Mouse (Mus musculus) forebrain, postnatal 0 days (tissue): Measurements from ENCODE around the gene Irak1. TPM values are rescaled to one million over a fixed set of nuclear protein-coding genes. Genes with fewer than 3 reads are reported as not detected.

ENCODE experiments used
- ATAC-seq: fragments of 200-750 bp; cut with Nextera tagmentation; 2 replicates; pipeline ENCODE4 v1.8.0; 2017; ENCODE audit warnings: mild to moderate bottlenecking, moderate library complexity
- DNase-seq: peaks from one replicate; pipeline ENCODE4 v3.0.0-alpha.2; 2015
- H3K27ac ChIP-seq: fragments of 300-500 bp; sonication (generic); 2 replicates; pipeline ENCODE4 v1.5.1; 2014; ENCODE audit warnings: low read depth, mild to moderate bottlenecking, antibody characterized with exemption, low read length, moderate library complexity, mixed read lengths
- H3K27me3 ChIP-seq: fragments of 300-500 bp; sonication (generic); 2 replicates; pipeline ENCODE4 v1.6.1; 2014; ENCODE audit warnings: mild to moderate bottlenecking, low read length, mixed read lengths; ENCODE audit not compliant: insufficient read depth
- H3K36me3 ChIP-seq: fragments of 300-500 bp; sonication (generic); 2 replicates; pipeline ENCODE4 v1.6.1; 2014; ENCODE audit warnings: mild to moderate bottlenecking, moderate library complexity; ENCODE audit not compliant: insufficient read depth
- H3K4me1 ChIP-seq: fragments of 300-500 bp; sonication (generic); 2 replicates; pipeline ENCODE4 v1.6.1; 2014; ENCODE audit warnings: antibody characterized with exemption; ENCODE audit not compliant: insufficient read depth
- H3K4me2 ChIP-seq: fragments of 300-500 bp; sonication (generic); 2 replicates; pipeline ENCODE4 v1.6.1; 2014; ENCODE audit warnings: low read depth, mild to moderate bottlenecking, moderate library complexity
- H3K4me3 ChIP-seq: fragments of 300-500 bp; sonication (generic); 2 replicates; pipeline ENCODE4 v1.5.1; 2014; ENCODE audit warnings: low read depth, low read length, mixed read lengths
- H3K9ac ChIP-seq: fragments of 300-500 bp; sonication (generic); 2 replicates; pipeline ENCODE4 v1.6.1; 2014; ENCODE audit warnings: mild to moderate bottlenecking
- H3K9me3 ChIP-seq: fragments of 300-500 bp; sonication (generic); 2 replicates; pipeline ENCODE4 v1.6.1; 2016; ENCODE audit warnings: low read length
- CTCF ChIP-seq: sonication (generic); IDR thresholded peaks from 2 replicates; pipeline ENCODE4 v1.5.1; 2016; ENCODE audit warnings: antibody characterized with exemption, control low read depth, low read depth
- WGBS: fragments of 180-500 bp; shearing (Covaris S2); extraction: QIAGEN DNeasy Blood & Tissue Kit; methylation state at CpG from one replicate; pipeline ENCODE4 v1.1.7; 2014; 5-methylcytosine and 5-hydroxymethylcytosine counted together
- microRNA counts: library from miRNA; unstranded; fragments of <30 nt; microRNA quantifications from one replicate; lab custom pipeline; 2015
- microRNA-seq, 2 experiments: library from miRNA; unstranded; fragments of <30 nt; microRNA quantifications; one replicate each; pipeline ENCODE4; 2016
- polyA plus RNA-seq: library from polyadenylated mRNA; unstranded; fragments of >200 nt; fragmentation: Nextera tagmentation; extraction: Ambion mirVana; gene quantifications from 2 replicates; pipeline ENCODE4 v1.2.1, GENCODE M21; 2015
- total RNA-seq: library from RNA; depleted of rRNA; stranded (reverse); fragments of >200 nt; gene quantifications from 2 replicates; pipeline ENCODE4 v1.2.3, GENCODE M21; 2014; rRNA removed

Irak1 gene
- total and polyA plus RNA-seq, 2 experiments from 2014 or later = 28.0 to 63.7 TPM

DNA sequence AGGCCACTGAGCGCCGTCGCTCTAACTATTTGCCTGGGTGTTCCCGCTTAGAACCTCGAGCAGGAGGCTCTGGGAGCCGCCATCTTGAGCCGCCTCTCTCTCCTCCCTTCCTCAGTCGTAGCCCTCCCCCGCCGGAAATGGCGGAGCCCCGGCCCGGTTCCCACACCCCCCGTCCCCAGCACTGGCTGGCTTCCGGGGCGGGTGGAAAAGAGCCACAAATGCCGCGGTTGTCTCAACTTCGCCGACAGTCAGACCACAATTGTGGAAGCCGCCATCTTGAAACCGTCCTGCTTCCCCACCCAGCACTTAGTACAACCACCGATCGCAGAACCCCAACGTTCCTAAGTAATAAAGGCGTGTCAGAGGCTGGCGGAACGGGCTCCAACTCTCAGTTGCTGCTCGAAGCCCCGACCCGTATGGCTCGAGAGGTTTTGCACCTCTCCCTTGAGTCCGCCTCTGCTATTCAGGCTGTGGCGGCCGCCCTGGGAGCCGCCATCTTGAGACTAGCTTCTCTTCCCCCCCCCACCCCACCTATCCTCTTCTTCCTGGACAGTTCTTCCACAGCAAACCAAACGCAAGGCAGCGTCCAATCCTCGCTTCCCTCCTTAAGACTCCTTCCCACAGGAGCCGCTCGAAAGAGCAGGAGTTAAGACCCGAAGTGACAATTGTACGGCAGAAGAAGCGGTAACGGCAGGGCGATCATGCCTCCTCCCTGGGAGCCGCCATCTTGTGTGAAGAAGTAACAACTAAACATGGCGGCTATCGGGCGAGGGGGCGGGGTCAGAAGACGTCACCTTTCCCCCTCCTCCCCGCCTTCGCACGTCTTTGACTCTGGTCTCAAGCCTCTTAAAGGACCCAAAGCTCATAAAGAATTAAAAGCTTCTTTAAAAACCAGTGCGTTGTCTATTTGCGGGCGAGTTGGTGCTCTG lies 57.2 kb downstream of the Irak1 start, which contains the start of gene Hcfc1:
TSS of gene Hcfc1 (minus strand) at position 110 of the 929 bp plus-strand sequence.
- Histone ChIP-seq H3K9ac (peak within 1 kb of the TSS; percentile 74), H3K27ac (peak within 1 kb of the TSS; percentile 99), H3K4me2 (peak within 1 kb of the TSS; percentile 60), H3K4me1 (peaks cover 10% of the 10 kb centered on the region; the same call in 1 of the 2 replicates), H3K9me3 (no peaks in the 10 kb centered on the region), H3K27me3 (no peaks in the 10 kb centered on the region), H3K4me3 (peak within 1 kb of the TSS; percentile 61), H3K36me3 (no peaks in the 10 kb centered on the region)
- peak; percentile 92 for DNase-seq
- ATAC-seq = peak; percentile 73
- 29% methylated on average over 58 of the region's 58 CpGs for WGBS
- TF ChIP-seq CTCF = no peak

- ATAC-seq (no peak), DNase-seq (peak; percentile 64)
- no peaks in the 10 kb centered on the region; the same call in 1 of the 2 replicates for H3K36me3 ChIP-seq
- H3K27me3 ChIP-seq = no peaks in the 10 kb centered on the region
- no peak overlapping the region; the same call in 1 of the 2 replicates for H3K27ac ChIP-seq
- H3K9ac ChIP-seq = peak overlapping the region; percentile 74
- 31% methylated on average over 20 of the region's 20 CpGs for WGBS
- peaks cover 10% of the 10 kb centered on the region; the same call in 1 of the 2 replicates for H3K4me1 ChIP-seq
- no peaks in the 10 kb centered on the region for H3K9me3 ChIP-seq
- no peak for TF ChIP-seq CTCF
- peak overlapping the region; percentile 61 for H3K4me3 ChIP-seq
- H3K4me2 ChIP-seq = peak overlapping the region; percentile 60
Measured at GRCm38 (mm10) chrX:73965307-73965706, 58.4 kb downstream of the Irak1 start.

DNA sequence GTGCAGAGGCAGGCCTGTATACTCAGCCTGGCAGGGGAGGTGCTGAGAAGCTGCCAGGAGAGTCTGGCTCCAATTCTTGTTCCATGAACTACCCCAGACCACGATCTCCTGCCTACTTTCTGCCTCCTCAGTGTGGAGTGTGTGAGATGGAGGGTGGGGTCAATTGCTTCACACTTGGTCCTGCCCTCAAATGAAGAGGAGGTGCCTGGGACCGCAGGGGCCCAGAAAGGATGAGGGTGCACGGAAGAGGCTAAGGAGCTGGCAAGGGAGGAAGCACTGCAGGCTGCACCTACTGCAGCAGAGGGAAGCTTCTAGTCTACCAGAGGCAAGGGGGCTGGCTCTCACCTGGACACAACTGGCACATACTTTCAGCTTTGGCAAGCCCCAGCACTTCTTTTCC lies 59.4 kb downstream of the Irak1 start:
- DNase-seq (no peak), ATAC-seq (no peak)
- Histone ChIP-seq H3K4me3 (peak overlapping the region; percentile 61), H3K36me3 (no peaks in the 10 kb centered on the region; the same call in 1 of the 2 replicates), H3K27me3 (no peaks in the 10 kb centered on the region), H3K27ac (no peak overlapping the region), H3K9me3 (no peaks in the 10 kb centered on the region), H3K4me1 (peaks cover 10% of the 10 kb centered on the region; the same call in 1 of the 2 replicates), H3K9ac (peak overlapping the region; percentile 74; the same call in 1 of the 2 replicates), H3K4me2 (peak overlapping the region; percentile 60)
- 52% methylated on average over 3 of the region's 3 CpGs for WGBS
- TF ChIP-seq CTCF = no peak

MicroRNA genes within 50 kb of the gene (microRNA counts, 519-probe panel; counts per million panel counts)
- microRNA mmu-miR-718 (lab: Ali Mortazavi, UCI) = not detected

Small RNA genes lying within 50 kb of the gene (microRNA-seq; reads per million reads assigned to microRNA genes)
- gene Mir5132 = 2.1 to 2.3 reads per million in 2 experiments
- 0 reads per million in 2 experiments for gene Mir718

Other genes starting within 250 kb of the Irak1 start
- gene Srpk3, start 249.5 kb downstream of the Irak1 start, total RNA-seq = 0.14 and 0.62 TPM in 2 replicates
- gene Srpk3, start 249.5 kb downstream of the Irak1 start, polyA plus RNA-seq = 0.91 and 0.99 TPM in 2 replicates
- 177 and 186 TPM in 2 replicates for gene Idh3g, start 237.0 kb downstream of the Irak1 start, total RNA-seq
- 208 and 213 TPM in 2 replicates for gene Idh3g, start 237.0 kb downstream of the Irak1 start, polyA plus RNA-seq
- 107 and 169 TPM in 2 replicates for gene Ssr4, start 236.9 kb downstream of the Irak1 start, total RNA-seq
- 167 and 186 TPM in 2 replicates for gene Ssr4, start 236.9 kb downstream of the Irak1 start, polyA plus RNA-seq
- 239 and 252 TPM in 2 replicates for gene Pdzd4, start 198.9 kb downstream of the Irak1 start, total RNA-seq
- gene Pdzd4, start 198.9 kb downstream of the Irak1 start, polyA plus RNA-seq = 3.4 and 4.0 TPM in 2 replicates
- not detected in 2 replicates for gene Avpr2, start 131.8 kb downstream of the Irak1 start, total RNA-seq
- gene Avpr2, start 131.8 kb downstream of the Irak1 start, polyA plus RNA-seq = not detected in 2 replicates
- 225 and 256 TPM in 2 replicates for gene L1cam, start 127.8 kb downstream of the Irak1 start, total RNA-seq
- gene L1cam, start 127.8 kb downstream of the Irak1 start, polyA plus RNA-seq = 75.9 and 100 TPM in 2 replicates
- gene Arhgap4, start 102.0 kb downstream of the Irak1 start, total RNA-seq = 2.0 and 4.8 TPM in 2 replicates
- 1.1 and 1.6 TPM in 2 replicates for gene Arhgap4, start 102.0 kb downstream of the Irak1 start, polyA plus RNA-seq
- gene Naa10, start 102.0 kb downstream of the Irak1 start, total RNA-seq = 68.9 and 71.2 TPM in 2 replicates
- gene Naa10, start 102.0 kb downstream of the Irak1 start, polyA plus RNA-seq = 92.1 and 100 TPM in 2 replicates
- 4.9 and 13.1 TPM in 2 replicates for gene Renbp, start 93.1 kb downstream of the Irak1 start, total RNA-seq
- gene Renbp, start 93.1 kb downstream of the Irak1 start, polyA plus RNA-seq = 11.7 and 12.4 TPM in 2 replicates
- gene Hcfc1, start 57.6 kb downstream of the Irak1 start, total RNA-seq = 69.7 and 102 TPM in 2 replicates
- gene Hcfc1, start 57.6 kb downstream of the Irak1 start, polyA plus RNA-seq = 23.1 and 30.8 TPM in 2 replicates
- not detected in 2 replicates for gene Opn1mw, start 103.5 kb upstream of the Irak1 start, total RNA-seq
- not detected in 2 replicates for gene Opn1mw, start 103.5 kb upstream of the Irak1 start, polyA plus RNA-seq
- gene Mecp2, start 111.4 kb upstream of the Irak1 start, total RNA-seq = 56.7 and 80.9 TPM in 2 replicates
- 11.4 and 12.4 TPM in 2 replicates for gene Mecp2, start 111.4 kb upstream of the Irak1 start, polyA plus RNA-seq
- gene Tex28, start 143.9 kb upstream of the Irak1 start, total RNA-seq = not detected in 2 replicates
- not detected in 2 replicates for gene Tex28, start 143.9 kb upstream of the Irak1 start, polyA plus RNA-seq
- not detected in 2 replicates for gene Tktl1, start 153.3 kb upstream of the Irak1 start, total RNA-seq
- gene Tktl1, start 153.3 kb upstream of the Irak1 start, polyA plus RNA-seq = 0.06 TPM in 1 of 2 replicates, not detected in the other
- gene Flna, start 225.9 kb upstream of the Irak1 start, total RNA-seq = 327 and 336 TPM in 2 replicates
- 35.5 and 45.1 TPM in 2 replicates for gene Flna, start 225.9 kb upstream of the Irak1 start, polyA plus RNA-seq
- gene Emd, start 230.8 kb upstream of the Irak1 start, total RNA-seq = 51.6 and 73.2 TPM in 2 replicates
- gene Emd, start 230.8 kb upstream of the Irak1 start, polyA plus RNA-seq = 16.9 and 21.0 TPM in 2 replicates
- 2,018 and 2,171 TPM in 2 replicates for gene Rpl10, start 246.9 kb upstream of the Irak1 start, total RNA-seq
- gene Rpl10, start 246.9 kb upstream of the Irak1 start, polyA plus RNA-seq = 467 and 512 TPM in 2 replicates